Mouse (Mus musculus): ENCODE data around the gene Gm8369. TPM values are rescaled to one million over a fixed set of nuclear protein-coding genes. Genes with fewer than 3 reads are reported as not detected.
"Not testable (repeated sequence)": the region's sequence is repeated elsewhere in the genome, so short reads cannot be mapped to it uniquely, and the experiment has no call there.

The Gm8369 gene
- polyA plus RNA-seq, 1 experiment from 2014 or later = not detected

DNA sequence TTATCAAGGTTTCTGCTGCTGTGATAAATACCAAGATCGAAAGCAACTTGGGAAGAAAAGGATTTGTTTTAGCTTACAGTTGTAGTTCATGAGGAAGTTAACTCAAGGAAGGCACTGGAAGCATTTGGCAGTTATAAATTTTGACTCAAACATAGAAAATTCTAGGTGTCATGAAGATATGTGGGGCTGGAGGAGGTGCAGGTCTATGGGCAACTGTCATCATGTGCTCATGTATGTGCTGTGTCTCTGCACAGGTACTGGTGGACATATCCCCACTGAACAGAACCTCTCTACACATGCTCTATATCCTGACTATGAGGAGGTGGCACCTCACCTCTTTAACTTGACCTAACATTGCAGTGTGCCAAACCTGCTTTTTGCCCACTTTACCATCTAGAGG lies 861 bp downstream of the Gm8369 start:
- H3K4me3 ChIP-seq = no peak overlapping the region
- WGBS = 77% methylated on average over 1 of the region's 1 CpGs
- no peaks in the 10 kb centered on the region for H3K4me1 ChIP-seq
- H3K27me3 ChIP-seq (ENCODE audit: insufficient read depth, poor library complexity, severe bottlenecking) = no peaks in the 10 kb centered on the region
- no peak overlapping the region for H3K27ac ChIP-seq
- no peaks in the 10 kb centered on the region for H3K9me3 ChIP-seq
- no peak for DNase-seq (ENCODE audit: low spot score)
- no peaks in the 10 kb centered on the region for H3K36me3 ChIP-seq

DNA sequence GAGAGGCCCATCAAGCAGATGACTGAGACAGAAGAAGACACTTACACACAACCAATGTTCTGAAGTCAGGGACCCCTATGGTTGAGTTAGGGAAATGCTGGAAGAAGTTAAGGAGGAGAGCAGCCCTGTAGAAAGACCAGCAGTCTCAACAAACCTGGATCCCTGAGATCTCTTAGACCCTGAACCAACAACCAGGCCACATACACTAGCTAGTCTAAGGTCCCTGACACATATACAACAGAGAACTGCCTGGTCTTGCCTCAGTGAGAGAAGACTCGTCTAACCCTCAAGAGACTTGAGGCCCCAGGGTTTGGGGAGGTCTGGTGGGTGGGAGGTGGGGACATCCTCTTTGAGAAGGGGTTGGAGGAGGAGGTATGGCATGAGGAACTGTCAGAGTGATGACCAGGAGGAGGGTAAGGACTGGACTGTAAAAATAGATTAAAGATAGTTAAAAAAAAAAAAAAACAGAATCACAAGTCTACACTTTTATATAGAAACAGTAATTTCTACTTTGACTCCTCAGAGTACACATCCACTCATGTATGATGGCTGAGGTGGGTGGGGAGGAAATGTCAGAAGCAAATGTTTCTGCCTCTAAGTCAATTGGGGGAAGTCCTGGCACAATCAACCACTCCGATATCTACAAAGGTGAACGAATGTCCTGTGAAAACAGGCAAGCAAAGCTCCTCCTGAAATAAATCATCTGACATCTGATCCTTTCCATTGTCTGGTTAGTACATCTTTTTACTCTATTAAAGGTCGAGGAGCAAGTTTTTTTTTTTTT lies 5.9 kb downstream of the Gm8369 start:
- Histone ChIP-seq H3K4me3 (no peak overlapping the region), H3K36me3 (no peaks in the 10 kb centered on the region), H3K27ac (no peak overlapping the region), H3K27me3 (ENCODE audit: insufficient read depth, poor library complexity, severe bottlenecking) (no peaks in the 10 kb centered on the region), H3K4me1 (no peaks in the 10 kb centered on the region), H3K9me3 (no peaks in the 10 kb centered on the region)
- DNase-seq (ENCODE audit: low spot score) = no peak
- 64% methylated on average over 4 of the region's 4 CpGs for WGBS

DNA sequence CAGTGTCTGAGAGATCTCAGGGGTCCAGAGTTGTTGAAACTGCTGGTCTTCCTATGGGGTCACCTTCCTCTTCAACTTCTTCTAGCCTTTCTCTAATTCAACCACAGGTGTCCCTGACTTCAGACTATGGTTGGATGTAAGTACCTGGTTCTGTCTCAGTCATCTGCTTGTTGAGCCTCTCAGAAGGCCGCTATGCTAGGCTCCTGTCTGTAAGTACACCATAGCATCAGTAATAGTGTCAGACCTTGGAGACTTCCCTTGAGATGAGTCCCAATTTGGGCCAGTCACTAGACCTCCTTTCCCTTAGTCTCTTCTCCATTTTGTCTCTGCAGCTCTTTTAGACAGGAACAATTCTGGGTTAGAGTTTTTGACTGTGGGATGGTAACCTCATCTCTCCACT lies 6.9 kb downstream of the Gm8369 start:
- 53% methylated on average over 1 of the region's 1 CpGs for WGBS

DNA sequence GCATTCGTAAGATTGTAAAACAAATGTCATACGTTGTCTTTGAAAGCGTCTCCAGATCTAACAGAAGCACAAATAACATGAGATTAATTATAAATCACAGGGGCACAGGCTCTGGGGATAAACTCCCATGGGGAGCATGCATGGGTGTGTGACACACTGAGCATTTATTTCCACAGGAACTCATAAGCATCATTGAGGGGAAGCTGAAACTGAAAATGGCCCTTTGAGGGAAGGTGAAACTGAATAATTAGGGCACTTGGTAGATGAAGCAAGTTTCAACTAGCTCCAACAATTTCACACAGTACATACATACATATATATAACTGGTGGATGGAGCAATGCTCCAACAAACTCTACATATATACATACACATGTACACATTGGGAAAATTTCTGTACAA lies 8.8 kb downstream of the Gm8369 start:
- Histone ChIP-seq H3K4me1 (no peaks in the 10 kb centered on the region), H3K9me3 (no peaks in the 10 kb centered on the region), H3K36me3 (no peaks in the 10 kb centered on the region), H3K27ac (no peak overlapping the region), H3K27me3 (ENCODE audit: insufficient read depth, poor library complexity, severe bottlenecking) (no peaks in the 10 kb centered on the region), H3K4me3 (no peak overlapping the region)
- DNase-seq (ENCODE audit: low spot score) = no peak
- 75% methylated on average over 3 of the region's 3 CpGs for WGBS

More for the DNA sequence above, 6.9 kb downstream of the Gm8369 start:
- Histone ChIP-seq H3K27me3 (ENCODE audit: insufficient read depth, poor library complexity, severe bottlenecking) (no peaks in the 10 kb centered on the region), H3K36me3 (no peaks in the 10 kb centered on the region), H3K27ac (no peak overlapping the region), H3K9me3 (no peaks in the 10 kb centered on the region), H3K4me1 (no peaks in the 10 kb centered on the region), H3K4me3 (no peak overlapping the region)
- no peak for DNase-seq (ENCODE audit: low spot score)

DNA sequence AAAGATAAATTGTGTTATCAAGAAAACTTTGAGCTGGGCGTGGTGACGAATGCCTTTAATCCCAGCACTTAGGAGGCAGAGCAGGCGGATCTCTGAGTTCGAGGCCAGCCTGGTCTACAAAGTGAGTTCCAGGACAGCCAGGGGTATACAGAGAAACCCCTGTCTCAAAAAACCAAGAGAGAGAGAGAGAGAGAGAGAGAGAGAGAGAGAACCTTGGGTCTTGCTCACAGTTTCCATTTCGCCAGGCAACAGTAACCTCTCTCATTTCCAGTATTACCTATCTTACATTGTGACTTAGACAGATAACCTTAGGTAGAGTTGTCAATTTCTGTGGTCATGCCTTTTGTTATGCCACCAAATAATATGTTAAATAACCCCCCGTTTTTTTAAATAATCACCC lies 10.6 kb downstream of the Gm8369 start:
- no peak for DNase-seq (ENCODE audit: low spot score)
- Histone ChIP-seq H3K36me3 (no peaks in the 10 kb centered on the region), H3K4me1 (no peaks in the 10 kb centered on the region), H3K27ac (no peak overlapping the region), H3K27me3 (ENCODE audit: insufficient read depth, poor library complexity, severe bottlenecking) (no peaks in the 10 kb centered on the region), H3K4me3 (no peak overlapping the region), H3K9me3 (no peaks in the 10 kb centered on the region)
- WGBS = 74% methylated on average over 6 of the region's 6 CpGs

DNA sequence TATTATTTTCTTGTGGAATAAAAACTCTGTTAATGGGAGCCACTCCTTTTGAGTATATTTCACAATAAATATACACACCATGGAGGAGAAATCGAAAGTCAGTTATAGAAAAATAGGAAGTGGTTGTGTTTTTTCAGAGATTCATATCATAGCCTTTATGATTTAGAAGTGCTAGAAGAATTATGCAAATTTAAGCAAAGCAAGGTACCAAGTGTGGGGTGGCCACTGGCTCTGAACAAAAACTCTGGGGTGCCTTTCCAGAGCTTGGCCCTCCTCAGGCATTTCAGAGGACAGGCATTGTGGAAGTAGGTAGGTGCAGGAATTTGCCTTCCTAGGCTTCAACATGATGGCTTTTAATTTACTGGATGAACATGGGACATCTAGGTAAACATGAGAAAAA lies 11.6 kb downstream of the Gm8369 start:
- not testable (repeated sequence) for DNase-seq (ENCODE audit: low spot score); H3K4me1 ChIP-seq; H3K4me3 ChIP-seq; H3K36me3 ChIP-seq; H3K27me3 ChIP-seq (ENCODE audit: insufficient read depth, poor library complexity, severe bottlenecking); H3K9me3 ChIP-seq; H3K27ac ChIP-seq
- WGBS = 75% methylated on average over 1 of the region's 1 CpGs

DNA sequence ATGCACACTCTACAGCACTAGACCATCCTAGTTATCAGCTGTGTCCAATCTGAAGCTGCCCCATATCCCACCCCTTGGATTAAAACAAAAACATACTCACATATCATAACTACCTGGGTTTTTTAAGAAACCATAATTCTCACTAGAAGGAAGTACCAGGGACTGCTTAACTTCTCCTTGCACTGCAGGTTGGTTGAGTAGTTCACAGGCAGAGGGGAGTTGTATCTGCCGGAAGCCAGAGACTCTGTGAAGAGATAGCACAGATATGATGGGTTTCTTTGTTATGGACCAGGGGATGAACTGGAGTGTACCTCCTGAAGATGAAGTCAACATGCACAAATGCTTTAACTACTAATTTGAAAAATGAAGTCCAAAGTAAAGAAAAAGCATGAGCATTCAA lies 15.1 kb downstream of the Gm8369 start:
- WGBS = 75% methylated on average over 1 of the region's 1 CpGs
- H3K27me3 ChIP-seq (ENCODE audit: insufficient read depth, poor library complexity, severe bottlenecking) = no peaks in the 10 kb centered on the region
- H3K9me3 ChIP-seq = no peaks in the 10 kb centered on the region
- no peak overlapping the region for H3K27ac ChIP-seq
- no peaks in the 10 kb centered on the region for H3K36me3 ChIP-seq
- no peak for DNase-seq (ENCODE audit: low spot score)
- no peak overlapping the region for H3K4me3 ChIP-seq
- H3K4me1 ChIP-seq = no peaks in the 10 kb centered on the region

DNA sequence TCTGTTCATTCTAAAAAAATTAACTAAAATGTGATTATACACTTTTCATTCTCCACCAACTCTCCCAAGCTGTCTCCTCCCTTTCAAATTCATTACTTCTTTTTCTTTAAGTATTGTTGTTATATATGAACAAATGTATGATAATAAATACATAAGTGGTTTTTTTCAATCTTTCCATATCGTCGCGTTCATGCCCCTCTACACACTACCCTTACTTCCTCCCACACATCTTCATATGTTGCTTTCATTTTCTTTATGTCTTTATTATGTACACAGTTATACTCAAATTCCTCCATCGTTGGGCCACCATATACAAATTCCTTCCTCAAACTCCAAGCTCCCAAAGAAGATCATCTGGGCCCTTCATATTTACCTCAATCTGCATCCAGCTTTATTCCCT lies 15.6 kb downstream of the Gm8369 start:
- no peak overlapping the region for H3K27ac ChIP-seq
- DNase-seq (ENCODE audit: low spot score) = no peak
- H3K4me3 ChIP-seq = no peak overlapping the region
- no peaks in the 10 kb centered on the region for H3K4me1 ChIP-seq
- 85% methylated on average over 4 of the region's 4 CpGs for WGBS
- no peaks in the 10 kb centered on the region for H3K9me3 ChIP-seq
- H3K36me3 ChIP-seq = no peaks in the 10 kb centered on the region
- no peaks in the 10 kb centered on the region for H3K27me3 ChIP-seq (ENCODE audit: insufficient read depth, poor library complexity, severe bottlenecking)

DNA sequence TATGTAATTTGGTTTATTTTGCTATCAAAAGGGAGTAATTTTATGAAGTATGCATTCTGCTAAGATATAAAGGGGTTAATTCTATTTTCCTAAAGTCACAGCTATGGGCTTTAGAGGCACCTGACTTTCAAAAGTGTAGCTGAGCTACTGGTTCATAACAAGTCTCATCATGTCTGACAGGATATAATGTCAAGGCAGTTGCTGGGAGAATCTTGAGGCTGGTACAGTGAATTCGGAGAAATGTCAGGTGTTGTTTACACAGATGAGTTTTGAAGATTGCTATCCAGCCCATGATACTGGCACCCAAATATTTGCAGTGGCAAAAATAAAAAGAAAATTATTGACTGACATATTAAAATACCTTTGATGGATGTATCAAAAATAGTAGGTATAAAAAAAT lies 19.1 kb downstream of the Gm8369 start:
- Histone ChIP-seq H3K9me3 (no peaks in the 10 kb centered on the region), H3K4me3 (no peak overlapping the region), H3K27ac (no peak overlapping the region), H3K27me3 (ENCODE audit: insufficient read depth, poor library complexity, severe bottlenecking) (no peaks in the 10 kb centered on the region), H3K36me3 (no peaks in the 10 kb centered on the region), H3K4me1 (no peaks in the 10 kb centered on the region)
- DNase-seq (ENCODE audit: low spot score) = no peak
- 80% methylated on average over 1 of the region's 1 CpGs for WGBS

DNA sequence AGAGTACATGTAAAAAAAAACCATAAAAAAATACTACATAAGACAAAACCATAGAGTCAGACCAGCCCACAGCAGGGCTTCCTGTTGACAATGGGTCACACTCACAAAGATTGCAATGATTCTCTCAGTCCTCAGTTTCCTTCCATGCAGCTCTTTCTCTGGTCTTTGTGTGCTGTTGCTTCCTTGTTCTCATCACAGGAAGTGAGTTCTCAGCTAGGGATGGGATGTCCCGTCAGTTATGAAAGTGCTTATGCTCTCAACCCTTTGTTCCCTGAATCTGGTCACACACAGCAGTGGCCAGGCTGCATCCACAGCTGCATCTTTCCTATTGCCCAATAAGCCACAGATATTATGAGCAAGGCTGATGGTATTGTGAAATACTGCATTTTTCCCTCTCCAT lies 27.7 kb downstream of the Gm8369 start:
- no peak overlapping the region for H3K4me3 ChIP-seq
- no peak for DNase-seq (ENCODE audit: low spot score)
- WGBS = 58% methylated on average over 1 of the region's 1 CpGs
- no peak overlapping the region for H3K27ac ChIP-seq
- no peaks in the 10 kb centered on the region for H3K27me3 ChIP-seq (ENCODE audit: insufficient read depth, poor library complexity, severe bottlenecking)
- no peaks in the 10 kb centered on the region for H3K36me3 ChIP-seq
- H3K9me3 ChIP-seq = no peaks in the 10 kb centered on the region
- no peaks in the 10 kb centered on the region for H3K4me1 ChIP-seq

DNA sequence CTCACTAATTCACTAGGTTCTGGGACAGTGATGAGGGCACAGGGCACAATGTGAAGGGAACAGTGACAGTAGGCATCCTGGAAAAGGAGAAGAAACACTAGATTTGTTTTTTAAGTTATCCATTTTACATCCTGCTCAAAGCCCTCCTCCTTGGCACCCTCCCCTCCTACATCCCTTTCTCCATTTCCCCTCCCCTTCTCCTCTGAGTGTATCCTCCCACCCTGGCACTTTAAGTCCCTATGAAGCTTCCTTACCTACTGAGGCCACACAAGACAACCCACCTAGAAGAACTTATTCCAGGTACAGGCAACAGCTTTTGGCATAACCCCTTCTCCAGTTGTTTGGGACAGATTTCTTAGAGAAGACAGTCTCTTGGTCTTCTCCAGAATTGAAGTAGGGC lies 30.5 kb downstream of the Gm8369 start, which contains the start of gene Ms4a6b:
TSS of gene Ms4a6b (plus strand) at position 267 of the 400 bp plus-strand sequence.
- H3K4me1 ChIP-seq = no peaks in the 10 kb centered on the region
- H3K27me3 ChIP-seq (ENCODE audit: insufficient read depth, poor library complexity, severe bottlenecking) = no peaks in the 10 kb centered on the region
- H3K9me3 ChIP-seq = no peaks in the 10 kb centered on the region
- no peak within 1 kb of the TSS for H3K27ac ChIP-seq
- no peak for DNase-seq (ENCODE audit: low spot score)
- no peaks in the 10 kb centered on the region for H3K36me3 ChIP-seq
- no peak within 1 kb of the TSS for H3K4me3 ChIP-seq

DNA sequence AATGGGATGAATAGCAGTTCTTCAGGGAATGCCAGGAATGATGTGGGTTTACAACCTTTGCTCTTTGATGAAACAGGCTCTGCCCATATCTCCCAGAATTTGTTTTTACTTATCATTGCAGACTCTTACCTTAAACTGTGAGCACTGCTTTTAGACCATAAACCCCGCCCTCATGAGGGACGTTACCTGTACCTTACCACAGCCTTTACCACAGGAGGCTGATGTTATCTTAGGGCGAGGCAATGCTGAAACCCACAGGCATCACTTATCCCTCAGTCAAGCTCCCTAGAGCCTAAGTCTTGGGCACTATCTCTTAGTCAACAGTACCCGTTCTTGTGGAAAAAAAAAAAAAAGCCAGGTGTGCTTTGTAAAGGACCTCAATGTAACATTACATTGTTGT lies 31.1 kb downstream of the Gm8369 start:
- no peak for DNase-seq (ENCODE audit: low spot score)
- Histone ChIP-seq H3K4me3 (no peak overlapping the region), H3K4me1 (no peaks in the 10 kb centered on the region), H3K27me3 (ENCODE audit: insufficient read depth, poor library complexity, severe bottlenecking) (no peaks in the 10 kb centered on the region), H3K9me3 (no peaks in the 10 kb centered on the region), H3K27ac (no peak overlapping the region), H3K36me3 (no peaks in the 10 kb centered on the region)
- WGBS = 52% methylated on average over 4 of the region's 4 CpGs

DNA sequence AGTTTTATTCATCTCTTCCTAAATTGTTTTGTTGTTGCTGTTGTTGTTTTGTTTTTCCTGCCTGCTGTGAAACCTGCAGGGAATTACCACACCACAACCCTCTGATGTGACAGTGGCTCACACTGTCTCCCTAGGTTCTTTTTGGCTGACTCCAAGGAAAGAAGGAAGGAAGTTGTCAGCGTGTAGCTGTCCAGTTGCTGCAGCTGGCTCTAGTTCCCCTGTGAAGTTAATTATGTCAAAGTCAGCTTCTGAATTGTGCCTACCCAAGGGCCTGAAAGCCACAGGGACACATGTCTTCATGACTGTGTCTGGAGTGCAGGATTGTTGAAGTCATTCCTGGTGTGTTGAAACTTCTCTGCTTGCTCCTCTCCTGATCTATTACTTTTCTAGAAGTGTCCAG lies 31.6 kb downstream of the Gm8369 start:
- WGBS = 34% methylated on average over 1 of the region's 1 CpGs

DNA sequence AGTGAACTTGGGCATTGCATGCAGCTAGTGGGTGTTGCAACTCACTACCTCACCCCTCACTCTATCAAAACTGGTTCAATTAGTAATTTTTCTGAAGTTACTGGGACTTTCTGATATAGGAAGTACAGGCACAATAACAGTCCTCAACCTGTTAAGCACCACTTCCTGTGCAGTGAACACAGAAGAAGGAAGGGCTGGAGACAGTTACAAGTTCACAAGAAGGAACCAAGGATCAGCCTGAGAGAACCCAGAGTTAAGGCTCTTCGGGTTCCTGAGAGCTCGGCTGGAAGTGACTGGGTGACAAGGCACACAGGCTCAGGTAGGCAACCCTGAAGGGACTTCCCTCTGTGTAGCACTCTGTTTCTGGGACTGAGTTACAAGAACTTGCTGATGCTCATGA lies 32.6 kb downstream of the Gm8369 start:
- H3K4me3 ChIP-seq = not testable (repeated sequence)
- 74% methylated on average over 2 of the region's 2 CpGs for WGBS

More for the DNA sequence above, 31.6 kb downstream of the Gm8369 start:
- not testable (repeated sequence) for DNase-seq (ENCODE audit: low spot score); H3K9me3 ChIP-seq; H3K4me3 ChIP-seq; H3K4me1 ChIP-seq; H3K27me3 ChIP-seq (ENCODE audit: insufficient read depth, poor library complexity, severe bottlenecking); H3K36me3 ChIP-seq; H3K27ac ChIP-seq

More for the DNA sequence above, 32.6 kb downstream of the Gm8369 start:
- H3K36me3 ChIP-seq; H3K27ac ChIP-seq; H3K9me3 ChIP-seq; H3K4me1 ChIP-seq; DNase-seq (ENCODE audit: low spot score); H3K27me3 ChIP-seq (ENCODE audit: insufficient read depth, poor library complexity, severe bottlenecking): not testable (repeated sequence)

All from heart, embryonic 10.5 days (tissue).